Mouse (Mus musculus) lung, adult 2 months (tissue): ENCODE results near the gene Wdr54.

Experiments used
- CTCF ChIP-seq: fragments of 200-500 bp; IDR thresholded peaks from 2 replicates; pipeline ENCODE4 v1.5.1; 2011; ENCODE audit warnings: mild to moderate bottlenecking, low read length, control low read depth; ENCODE audit not compliant: insufficient read depth
- POLR2A ChIP-seq: fragments of 200-500 bp; IDR thresholded peaks from 2 replicates; pipeline ENCODE4 v1.6.1; 2011; ENCODE audit warnings: low read depth, mild to moderate bottlenecking, control low read depth, low read length, borderline replicate concordance; ENCODE audit errors: extremely low read depth

DNA sequence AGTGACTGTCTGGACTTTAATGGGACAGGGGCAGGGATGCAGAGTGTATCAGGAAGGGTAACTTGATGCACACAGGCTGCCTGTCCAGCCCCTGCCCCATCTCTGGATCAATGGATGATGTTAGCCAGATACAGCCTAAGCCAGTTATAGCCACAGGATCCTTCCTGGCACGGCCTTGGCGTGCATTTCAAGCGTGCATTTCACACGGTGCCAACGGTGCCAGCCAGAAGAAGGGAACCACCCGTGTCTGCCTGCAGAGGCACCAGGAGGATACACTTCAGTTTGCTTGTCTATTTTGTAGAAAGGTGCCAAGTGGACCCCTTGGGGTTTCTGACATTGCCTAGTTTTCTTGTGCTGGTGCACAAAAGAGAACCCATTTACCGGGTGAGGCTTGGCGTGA lies 16.2 kb downstream of the Wdr54 start:
- TF ChIP-seq POLR2A = no peak
- no peak for TF ChIP-seq CTCF
